Mouse (Mus musculus): ENCODE results near the gene Gmip.

The Gmip gene

DNA sequence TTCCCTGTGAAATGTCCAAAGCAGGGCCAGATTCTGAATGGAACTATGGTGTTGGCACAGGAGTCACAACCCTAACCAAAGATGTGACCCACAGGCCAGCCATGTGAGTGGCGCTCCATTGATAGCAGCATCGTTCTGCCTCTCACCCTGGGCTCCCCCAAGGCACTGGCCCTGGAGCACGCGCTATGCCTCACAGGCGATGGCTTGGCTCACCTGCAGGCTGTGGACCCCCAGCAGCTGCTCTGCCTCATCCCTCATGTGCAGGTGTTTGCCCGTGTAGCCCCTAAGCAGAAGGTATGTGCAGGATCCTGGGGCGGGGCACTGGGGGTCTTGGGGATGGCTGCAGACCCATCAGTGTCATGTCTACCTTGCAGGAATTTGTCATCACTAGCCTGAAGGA, 5.1 kb upstream of the Gmip start:
- in situ Hi-C loops (cut with MseI, MboI): no loop called here

DNA sequence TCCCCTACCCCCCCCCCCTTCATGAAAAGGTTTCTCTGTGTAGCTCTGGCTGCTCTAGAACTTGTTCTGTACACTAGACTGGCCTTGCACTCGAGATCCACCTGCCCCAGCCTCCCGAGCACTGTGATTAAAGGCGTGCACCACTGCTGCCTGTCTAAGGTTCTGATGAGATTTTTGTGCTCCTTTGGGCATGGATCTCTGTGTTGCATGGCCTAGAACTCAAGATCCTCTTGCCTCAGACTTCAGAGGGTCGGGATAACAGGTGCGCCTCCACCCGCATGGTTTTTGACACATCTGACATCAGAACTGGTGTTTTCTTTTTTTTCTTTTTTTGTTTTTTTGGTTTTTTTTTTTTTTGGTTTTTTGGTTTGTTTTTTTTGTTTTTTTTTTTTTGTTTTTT, 3.9 kb upstream of the Gmip start:
- in situ Hi-C loops (cut with MseI, MboI): no loop called here

DNA sequence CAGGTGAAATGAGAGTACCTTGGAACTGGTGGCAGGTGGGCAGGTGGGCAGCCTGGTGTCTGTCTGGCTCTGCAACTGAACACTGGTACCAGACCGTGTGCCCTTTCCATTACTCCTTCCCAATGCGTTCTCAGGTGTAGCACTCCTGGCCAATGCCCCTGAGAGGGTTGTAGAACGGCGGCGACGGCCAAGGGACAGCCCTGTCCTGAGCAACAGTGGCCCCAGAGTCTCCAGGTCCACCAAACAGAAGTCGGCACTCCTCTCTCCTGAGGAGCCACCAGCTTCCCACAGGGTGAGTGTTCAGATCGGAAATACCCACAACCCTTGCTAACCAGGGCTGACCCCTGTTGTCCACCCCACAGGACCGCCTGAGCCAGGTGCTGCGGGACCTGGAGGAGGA, 3.4 kb upstream of the Gmip start:
- in situ Hi-C loops (cut with MseI, MboI): no loop called here

- in situ Hi-C loops (cut with MseI, MboI): no loop called here
These were observed 3.0 kb upstream of the Gmip start for GRCm38 (mm10) chr8:69805491-69805890.

GRCm38 (mm10) chr8:69807236-69807635, 1.2 kb upstream of the Gmip start:
- in situ Hi-C loops (cut with MseI, MboI): no loop called here

DNA sequence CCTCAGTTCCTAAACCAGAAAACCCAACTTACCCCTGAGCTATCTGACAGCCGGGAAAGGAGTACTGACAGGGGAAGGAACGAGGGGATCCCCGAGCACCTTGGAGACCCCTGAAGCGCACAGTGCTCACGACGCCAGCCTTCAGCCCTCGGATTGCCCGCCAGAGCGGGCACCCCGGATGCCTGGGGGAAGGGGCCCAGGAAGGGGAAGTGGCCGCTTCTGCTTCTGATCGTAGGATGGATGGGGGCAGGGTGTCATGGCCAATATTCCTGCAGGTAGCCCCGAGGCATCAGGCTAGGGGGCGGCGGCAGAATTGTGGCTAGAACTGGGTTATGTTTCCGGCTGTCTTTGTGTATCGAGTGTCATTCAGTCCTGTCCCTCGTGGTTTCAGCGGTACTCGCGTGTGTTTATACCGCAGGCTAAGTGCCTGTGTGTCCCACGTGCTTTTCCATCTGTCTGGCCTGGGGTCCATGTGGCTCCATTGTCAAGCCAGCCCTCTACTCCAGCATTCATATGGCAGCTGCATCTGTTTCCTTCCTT, 455 bp downstream of the Gmip start:
- in situ Hi-C loops (cut with MseI, MboI): no loop called here

DNA sequence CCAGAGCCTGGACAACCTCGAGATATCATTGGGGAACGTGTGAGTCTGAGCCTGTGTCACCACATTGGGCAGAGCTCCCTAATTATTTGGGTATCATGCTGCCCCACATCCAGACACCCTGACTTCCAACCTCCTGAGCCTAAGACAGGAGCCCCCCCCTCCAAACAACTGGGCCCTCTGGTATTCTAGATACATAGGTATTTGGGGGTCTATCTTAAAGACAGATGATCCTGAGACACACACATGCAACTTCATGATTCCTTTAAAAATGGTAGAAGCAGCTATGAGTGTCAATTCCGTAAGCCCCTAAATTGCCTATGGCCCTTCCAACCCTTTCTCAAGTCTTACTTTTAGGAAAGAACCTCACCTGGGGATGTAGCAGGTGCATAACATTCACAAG, 1.3 kb downstream of the Gmip start:
- in situ Hi-C loops (cut with MseI, MboI): no loop called here

- in situ Hi-C loops (cut with MseI, MboI): no loop called here
These were observed 6.4 kb downstream of the Gmip start for GRCm38 (mm10) chr8:69814881-69815280.

GRCm38 (mm10) chr8:69815396-69815795, 6.9 kb downstream of the Gmip start:
- in situ Hi-C loops (cut with MseI, MboI): no loop called here

DNA sequence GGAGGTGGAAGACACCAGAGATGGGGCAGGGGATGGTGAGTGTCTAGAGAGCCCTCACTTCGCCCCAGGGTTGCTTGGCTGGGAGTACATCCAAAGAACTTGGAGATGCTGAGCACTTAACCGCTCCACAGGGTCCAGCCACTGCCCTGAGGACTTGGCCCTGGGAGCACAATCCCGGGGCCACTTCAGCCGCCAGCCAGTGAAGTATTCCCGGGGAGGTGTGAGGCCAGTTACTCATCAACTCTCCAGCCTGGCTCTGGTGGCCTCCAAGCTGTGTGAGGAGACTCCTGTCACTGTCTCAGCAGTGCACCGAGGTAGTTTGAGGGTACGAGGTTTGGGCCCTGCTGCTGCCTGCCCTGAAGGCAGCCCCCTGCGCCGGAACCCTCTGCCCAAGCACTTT, 12.0 kb downstream of the Gmip start:
- in situ Hi-C loops (cut with MseI, MboI): no loop called here

- in situ Hi-C loops (cut with MseI, MboI): no loop called here
These were observed 13.5 kb downstream of the Gmip start for GRCm38 (mm10) chr8:69821971-69822385.

DNA sequence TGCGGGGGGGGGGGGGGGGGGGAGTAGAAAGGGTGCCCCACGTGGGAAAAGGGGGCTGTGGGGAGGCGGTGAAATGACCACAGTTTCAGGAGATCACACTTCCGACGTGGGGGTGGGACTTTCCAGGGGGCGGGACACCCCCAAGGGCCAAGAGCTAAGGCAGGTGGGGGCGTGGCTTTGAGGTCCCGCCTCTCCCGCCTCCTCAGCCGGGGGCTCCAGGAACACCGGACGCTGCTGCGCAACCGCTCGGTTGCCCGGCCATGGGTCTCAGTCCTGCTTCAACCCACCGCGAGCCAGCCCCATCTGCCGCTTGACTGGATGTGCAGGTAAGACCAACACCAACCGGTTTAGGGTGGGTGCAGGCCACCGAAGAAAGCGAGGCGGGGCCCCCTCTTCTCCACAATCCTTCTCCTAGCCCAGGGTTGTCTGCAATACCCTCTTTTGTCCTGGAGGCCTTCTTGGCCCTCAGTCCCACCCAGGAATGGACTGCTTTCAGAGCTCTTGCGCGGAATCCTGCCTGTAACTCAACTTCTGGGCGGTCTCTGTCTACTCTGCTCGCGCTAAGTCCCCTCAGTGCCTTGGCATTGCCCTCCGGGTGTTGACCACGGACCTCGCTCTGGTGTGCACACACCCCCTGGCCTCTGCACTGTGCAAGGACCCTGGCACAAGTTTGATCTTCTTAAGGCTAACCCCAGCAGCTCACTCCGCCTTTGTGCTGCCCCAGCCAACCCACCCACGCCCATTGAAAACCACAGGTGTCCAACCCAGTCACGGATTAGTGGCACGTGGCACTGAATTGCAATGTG, 14.1 kb downstream of the Gmip start, which contains the start of gene Lpar2:
Lpar2 (plus strand) TSS at position 44 of the 806 bp plus-strand sequence.
- in situ Hi-C loops (cut with MseI, MboI): no loop called here

- in situ Hi-C loops (cut with MseI, MboI): no loop called here
These were observed 17.9 kb downstream of the Gmip start for GRCm38 (mm10) chr8:69826371-69826770.

- in situ Hi-C loops (cut with MseI, MboI): no loop called here
These were observed 23.9 kb downstream of the Gmip start, which contains the start of gene Pbx4 for GRCm38 (mm10) chr8:69832298-69832853. Gene Pbx4 (plus strand): TSS chr8:69832491.

- in situ Hi-C loops (cut with MseI, MboI): no loop called here
These were observed 28.7 kb downstream of the Gmip start for GRCm38 (mm10) chr8:69837057-69837682.

DNA sequence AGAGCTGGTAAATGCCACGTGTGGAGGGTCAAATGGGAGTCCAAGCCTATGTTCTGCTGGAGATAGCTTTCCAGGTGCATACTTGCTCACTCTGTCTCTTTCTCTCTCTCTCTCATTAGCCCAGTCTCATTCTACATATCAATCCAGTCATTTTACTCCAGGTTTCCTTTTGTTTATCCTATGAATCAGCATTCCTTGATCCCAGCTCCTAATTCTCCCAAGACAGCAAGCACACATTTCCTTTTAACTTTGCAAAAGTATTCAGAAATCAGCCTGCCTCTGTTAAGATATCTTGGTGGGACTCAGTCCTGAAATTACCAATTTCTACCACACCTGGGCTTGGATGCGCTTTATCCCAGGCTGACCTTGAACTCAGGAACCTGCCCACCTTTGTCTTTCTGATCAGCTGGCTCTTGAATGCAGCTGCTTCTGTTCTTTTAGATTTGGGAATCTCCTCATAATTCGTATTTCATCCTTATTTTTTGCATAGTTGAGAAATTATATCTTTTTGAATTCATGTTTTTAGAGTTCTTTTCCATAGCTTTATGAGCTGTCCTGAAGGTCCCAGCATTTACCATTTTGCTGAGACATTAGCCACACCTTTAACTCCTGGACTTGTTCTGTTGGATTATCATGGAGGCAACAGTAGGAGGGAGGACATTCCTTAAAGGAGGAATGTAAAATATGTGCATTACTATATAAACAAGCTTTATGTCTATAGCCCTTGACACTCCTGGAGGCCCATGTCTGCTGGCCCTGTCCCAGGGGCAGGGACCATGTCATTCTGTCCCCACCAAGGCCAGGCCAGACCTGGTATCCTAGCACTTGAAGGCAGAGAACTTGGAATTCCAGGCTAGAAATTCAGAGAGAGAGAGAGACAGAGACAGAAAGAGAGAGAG, 38.9 kb downstream of the Gmip start:
- in situ Hi-C loops (cut with MseI, MboI): no loop called here

GRCm38 (mm10) chr8:69848951-69849350, 40.5 kb downstream of the Gmip start:
- in situ Hi-C loops (cut with MseI, MboI): no loop called here

GRCm38 (mm10) chr8:69849899-69850298, 41.4 kb downstream of the Gmip start:
- in situ Hi-C loops (cut with MseI, MboI): no loop called here

GRCm38 (mm10) chr8:69850926-69851506, 42.5 kb downstream of the Gmip start:
- in situ Hi-C loops (cut with MseI, MboI): no loop called here

DNA sequence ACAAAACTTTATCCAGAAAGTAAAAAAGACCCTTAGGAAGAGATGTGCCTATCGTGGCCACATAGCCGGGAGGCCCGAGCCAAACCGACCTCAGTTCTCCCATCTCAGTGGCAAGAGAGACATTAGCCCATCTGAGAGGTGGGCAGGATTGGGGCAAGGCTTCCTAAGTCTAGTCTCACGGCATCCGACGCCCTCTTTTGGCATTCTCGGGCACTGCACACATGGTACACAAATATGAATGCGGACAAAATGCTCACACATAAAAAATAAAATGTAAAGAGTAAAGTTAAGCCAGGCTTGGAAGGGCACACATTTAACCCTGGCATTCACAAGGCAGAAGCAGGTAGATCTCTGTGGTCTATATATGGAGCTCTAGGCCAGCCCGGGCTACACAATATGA, 45.4 kb downstream of the Gmip start:
- in situ Hi-C loops (cut with MseI, MboI): no loop called here

DNA sequence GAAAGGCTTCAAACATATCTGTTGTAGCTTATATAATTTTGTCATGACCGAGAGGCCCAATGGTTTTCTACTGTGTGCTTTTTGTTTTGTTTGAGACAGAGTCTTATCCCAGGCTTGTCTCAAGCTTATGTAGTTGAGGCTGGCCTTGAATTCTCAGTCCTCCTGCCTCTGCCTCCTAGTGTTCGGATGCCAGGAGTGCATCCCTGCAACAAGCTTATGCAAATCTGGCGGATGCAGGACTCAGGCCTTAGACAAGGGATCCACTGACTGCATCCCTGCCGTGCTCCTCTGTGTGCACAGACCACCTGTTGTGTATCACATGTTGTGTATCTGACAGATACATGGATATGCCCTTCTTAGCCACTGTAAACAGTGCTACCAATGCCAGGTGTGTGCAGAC, 52.3 kb downstream of the Gmip start:
- in situ Hi-C loops (cut with MseI, MboI): no loop called here

Data from mouse trophoblast stem cell (cell line).